In genomic region chr8:102983910-102984225, GRCm38 (mm10) we compare ENCODE assay signal across 15 mouse cellular contexts.
DNase-seq lines count a peak whose midpoint lies in the region; ATAC-seq lines count a peak whose summit lies in the region.
"Had no signal": no experiment of that assay in that cellular context is flagged by ENCODE, and none has a peak within 500 bp of the region (broad histone marks: within the 10 kb centered on the region; RNA-seq: fewer than 3 reads in every experiment).

No protein-coding gene starts in this region.

- H3K4me2 ChIP-seq in kidney, embryonic 15.5 days: no peak overlapping the region
- H3K4me2 ChIP-seq in forebrain, embryonic 11.5 days (ENCODE audit: low read depth, low read length, severe bottlenecking): no peak overlapping the region
- H3K4me2 ChIP-seq in limb, embryonic 12.5 days: no peak overlapping the region; the same call in 1 of the 2 replicates
- H3K4me2 ChIP-seq in heart, embryonic 12.5 days: no peak overlapping the region
- H3K4me2 ChIP-seq: liver, embryonic 11.5 days; midbrain, embryonic 15.5 days had no signal

- DNase-seq in kidney, postnatal 14 days: no peak
- DNase-seq in embryo, embryonic 11 days: peak; percentile 75
- peak; percentile 69 for DNase-seq in forebrain, embryonic 11.5 days (ENCODE audit: low spot score)
- DNase-seq in frontal cortex, postnatal 25 days (ENCODE audit: low spot score in 2 of 2): no peak
- no peak for DNase-seq in cerebellum, postnatal 36 days
- DNase-seq: adrenal gland, postnatal 25 days; B cell, adult 2 months; heart, postnatal 36 days; kidney, adult 2 months had no signal

- peak; percentile 81 for ATAC-seq in kidney, embryonic 15.5 days (replicated peaks; ENCODE audit: low FRiP score)
- peak; percentile 90 for ATAC-seq in forebrain, embryonic 11.5 days (replicated peaks; ENCODE audit: low FRiP score)
- peak; percentile 95 for ATAC-seq in limb, embryonic 12.5 days (ENCODE audit: insufficient number of reproducible peaks, insufficient read depth, low FRiP score, low TSS enrichment, low read depth)
- no peak for ATAC-seq in heart, embryonic 12.5 days (ENCODE audit: insufficient number of reproducible peaks, low FRiP score)
- ATAC-seq: lung, postnatal 0 days; midbrain, embryonic 15.5 days had no signal

- H3K4me1 ChIP-seq in kidney, embryonic 15.5 days: peaks cover 17% of the 10 kb centered on the region
- H3K4me1 ChIP-seq in forebrain, embryonic 11.5 days (replicated peaks; ENCODE audit: control insufficient read depth, insufficient read depth, low read length): peaks cover 4% of the 10 kb centered on the region; the same call in 1 of the 2 replicates
- peaks cover 43% of the 10 kb centered on the region for H3K4me1 ChIP-seq in limb, embryonic 12.5 days (replicated peaks)
- peaks cover 8% of the 10 kb centered on the region; the same call in 1 of the 2 replicates for H3K4me1 ChIP-seq in heart, embryonic 12.5 days (replicated peaks)

- H3K36me3 ChIP-seq in kidney, embryonic 15.5 days: no peaks in the 10 kb centered on the region
- H3K36me3 ChIP-seq in forebrain, embryonic 11.5 days (ENCODE audit: control insufficient read depth, insufficient read depth, low read length): no peaks in the 10 kb centered on the region
- H3K36me3 ChIP-seq in limb, embryonic 12.5 days: no peaks in the 10 kb centered on the region
- no peaks in the 10 kb centered on the region for H3K36me3 ChIP-seq in heart, embryonic 12.5 days
- H3K36me3 ChIP-seq: midbrain, embryonic 15.5 days had no signal

- no peak overlapping the region for H3K4me3 ChIP-seq in kidney, embryonic 15.5 days (replicated peaks)
- H3K4me3 ChIP-seq in forebrain, embryonic 11.5 days (ENCODE audit: low read depth, low read length): no peak overlapping the region
- no peak overlapping the region for H3K4me3 ChIP-seq in limb, embryonic 12.5 days (replicated peaks)
- H3K4me3 ChIP-seq in heart, embryonic 12.5 days: no peak overlapping the region
- H3K4me3 ChIP-seq: midbrain, embryonic 15.5 days had no signal

- 44% methylated on average over 3 of the region's 3 CpGs for WGBS in kidney, embryonic 15.5 days
- 41% methylated on average over 3 of the region's 3 CpGs for WGBS in forebrain, embryonic 11.5 days
- 14% methylated on average over 3 of the region's 3 CpGs for WGBS in limb, embryonic 12.5 days
- WGBS in heart, embryonic 12.5 days: 45% methylated on average over 3 of the region's 3 CpGs

- no peak overlapping the region for H3K9ac ChIP-seq in kidney, embryonic 15.5 days
- no peak overlapping the region for H3K9ac ChIP-seq in forebrain, embryonic 11.5 days (ENCODE audit: low read length)
- H3K9ac ChIP-seq in limb, embryonic 12.5 days (replicated peaks): no peak overlapping the region
- H3K9ac ChIP-seq in heart, embryonic 12.5 days: no peak overlapping the region
- H3K9ac ChIP-seq: midbrain, embryonic 15.5 days had no signal

- no peaks in the 10 kb centered on the region for H3K9me3 ChIP-seq in kidney, embryonic 15.5 days (replicated peaks)
- H3K9me3 ChIP-seq in forebrain, embryonic 11.5 days (ENCODE audit: control insufficient read depth, low read length): no peaks in the 10 kb centered on the region
- H3K9me3 ChIP-seq in limb, embryonic 12.5 days: 0 out of 2 replicates have a peak, but pooled peaks cover 4% of the 10 kb centered on the region
- H3K9me3 ChIP-seq in heart, embryonic 12.5 days (replicated peaks): peaks cover 3% of the 10 kb centered on the region; the same call in 1 of the 2 replicates
- H3K9me3 ChIP-seq: midbrain, embryonic 15.5 days had no signal

- H3K27me3 ChIP-seq in kidney, embryonic 15.5 days: no peaks in the 10 kb centered on the region
- no peaks in the 10 kb centered on the region for H3K27me3 ChIP-seq in forebrain, embryonic 11.5 days (ENCODE audit: control insufficient read depth, insufficient read depth, low read length)
- no peaks in the 10 kb centered on the region for H3K27me3 ChIP-seq in limb, embryonic 12.5 days
- H3K27me3 ChIP-seq in heart, embryonic 12.5 days (replicated peaks): no peaks in the 10 kb centered on the region
- H3K27me3 ChIP-seq: midbrain, embryonic 15.5 days had no signal

- H3K27ac ChIP-seq in kidney, embryonic 15.5 days: 0 out of 2 replicates have a peak overlapping the region, but pooled peaks have one; percentile 22
- H3K27ac ChIP-seq in forebrain, embryonic 11.5 days (ENCODE audit: low read depth, low read length): no peak overlapping the region
- H3K27ac ChIP-seq in limb, embryonic 12.5 days: peak overlapping the region; percentile 90
- H3K27ac ChIP-seq in heart, embryonic 12.5 days (ENCODE audit: poor library complexity, severe bottlenecking): no peak overlapping the region
- H3K27ac ChIP-seq: midbrain, embryonic 15.5 days had no signal

Comparison
In these comparisons a context has a peak if more than half of its experiments do, and no peak if none do; other contexts are left out.
1. H3K27ac ChIP-seq: peak in kidney, embryonic 15.5 days (single experiment) and limb, embryonic 12.5 days (single experiment); none in forebrain, embryonic 11.5 days (single experiment) and heart, embryonic 12.5 days (single experiment).
2. DNase-seq: peak in embryo, embryonic 11 days (single experiment) and forebrain, embryonic 11.5 days (single experiment); none in kidney, postnatal 14 days (single experiment), frontal cortex, postnatal 25 days (0 of 2) and cerebellum, postnatal 36 days (0 of 2).